Mouse (Mus musculus) liver, embryonic 15.5 days (tissue): Measurements from ENCODE around the gene Kmt5b. TPM values are rescaled to one million over a fixed set of nuclear protein-coding genes. Genes with fewer than 3 reads are reported as not detected.

ENCODE experiments used
- ATAC-seq: fragments of 200-750 bp; cut with Nextera tagmentation; 2 replicates; pipeline ENCODE4 v1.8.0; 2017; ENCODE audit warnings: moderate number of reproducible peaks, mild to moderate bottlenecking, moderate library complexity; ENCODE audit not compliant: insufficient read depth
- H3K27ac ChIP-seq: fragments of 300-500 bp; sonication (generic); replicated peaks from 2 replicates; pipeline ENCODE4 v1.5.1; 2015; ENCODE audit warnings: mild to moderate bottlenecking, inconsistent platforms
- H3K27me3 ChIP-seq: fragments of 300-500 bp; sonication (generic); 2 replicates; pipeline ENCODE4 v1.6.1; 2015; ENCODE audit warnings: mild to moderate bottlenecking, inconsistent platforms
- H3K36me3 ChIP-seq: fragments of 300-500 bp; sonication (generic); replicated peaks from 2 replicates; pipeline ENCODE4 v1.6.1; 2015; ENCODE audit warnings: moderate library complexity, mild to moderate bottlenecking, inconsistent platforms
- H3K4me1 ChIP-seq: fragments of 300-500 bp; sonication (generic); replicated peaks from 2 replicates; pipeline ENCODE4 v1.6.1; 2015; ENCODE audit warnings: inconsistent platforms
- H3K4me2 ChIP-seq: fragments of 300-500 bp; sonication (generic); 2 replicates; pipeline ENCODE4 v1.6.1; 2015; ENCODE audit warnings: moderate library complexity, mild to moderate bottlenecking, inconsistent platforms
- H3K4me3 ChIP-seq: fragments of 300-500 bp; sonication (generic); replicated peaks from 2 replicates; pipeline ENCODE4 v1.5.1; 2015; ENCODE audit warnings: mild to moderate bottlenecking, inconsistent platforms
- H3K9ac ChIP-seq: fragments of 300-500 bp; sonication (generic); 2 replicates; pipeline ENCODE4 v1.6.1; 2015; ENCODE audit warnings: moderate library complexity, mild to moderate bottlenecking, inconsistent platforms
- H3K9me3 ChIP-seq: fragments of 300-500 bp; sonication (generic); replicated peaks from 2 replicates; pipeline ENCODE4 v1.6.1; 2016; ENCODE audit warnings: inconsistent platforms
- WGBS: fragments of 180-500 bp; shearing (Covaris S2); methylation state at CpG from one replicate; pipeline ENCODE4 v1.1.7; 2015; ENCODE audit warnings: mixed read lengths; ENCODE audit not compliant: insufficient replicate concordance; 5-methylcytosine and 5-hydroxymethylcytosine counted together
- polyA plus RNA-seq: library from polyadenylated mRNA; unstranded; fragments of >200 nt; fragmentation: Nextera tagmentation; extraction: Ambion mirVana; gene quantifications from 2 replicates; pipeline ENCODE4 v1.2.1, GENCODE M21; 2015

The Kmt5b gene
- polyA plus RNA-seq: 6.1 and 6.6 TPM in 2 replicates

GRCm38 (mm10) chr19:3767276-3767780, at the start of gene Kmt5b:
TSS of gene Kmt5b (plus strand) at chr19:3767421.
- Histone ChIP-seq H3K9me3 (no peaks in the 10 kb centered on the region), H3K27me3 (peaks cover 20% of the 10 kb centered on the region), H3K36me3 (no peaks in the 10 kb centered on the region), H3K27ac (peak within 1 kb of the TSS; percentile 97), H3K9ac (peak within 1 kb of the TSS; percentile 95), H3K4me1 (peaks cover 23% of the 10 kb centered on the region), H3K4me2 (peak within 1 kb of the TSS; percentile 99), H3K4me3 (peak within 1 kb of the TSS; percentile 79)
- no peak for ATAC-seq
- under 1% methylated on average over 39 of the region's 39 CpGs for WGBS

DNA sequence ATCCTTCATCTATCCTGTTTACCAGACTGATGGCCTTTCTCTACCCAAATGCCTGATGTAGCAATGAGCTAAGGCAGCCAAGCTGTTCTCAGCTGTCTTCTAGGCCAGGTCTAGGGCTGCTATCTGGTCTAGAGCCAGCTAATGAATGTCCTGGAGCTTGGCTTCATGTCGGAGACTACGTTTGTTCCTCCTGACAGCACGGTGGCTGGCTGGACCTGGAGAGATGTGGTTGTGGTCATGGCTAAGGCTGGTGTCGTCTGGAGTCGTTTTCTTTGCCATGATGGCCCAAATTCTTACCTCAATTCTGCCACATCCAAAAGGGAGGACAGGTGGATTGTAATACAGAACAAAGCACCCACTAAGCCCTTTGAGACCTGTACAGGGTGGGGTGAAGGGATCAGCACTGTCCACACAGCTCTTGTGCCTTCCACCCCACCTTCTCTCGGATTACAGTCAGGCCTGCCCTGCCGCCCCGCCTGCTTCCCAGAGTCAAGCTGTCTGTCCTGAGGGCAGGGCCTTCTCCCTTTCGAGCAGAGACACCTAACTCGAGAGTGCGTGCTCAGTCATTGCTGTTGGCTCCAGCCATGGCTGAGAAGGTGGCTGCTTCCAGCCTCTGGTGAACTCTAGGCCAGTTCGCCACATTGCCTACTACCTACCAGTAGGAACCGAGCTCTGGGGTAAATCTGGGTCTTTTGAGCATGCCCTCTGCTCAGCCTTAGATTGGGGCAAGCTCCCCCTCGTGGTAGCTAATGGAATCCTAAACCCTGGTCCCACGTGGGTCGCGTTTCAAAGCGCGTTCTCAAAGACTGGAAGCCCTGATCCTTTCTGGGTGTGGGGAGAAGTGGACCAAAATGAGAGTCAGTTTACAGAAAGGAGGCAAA, 48.5 kb upstream of the Kmt5b start:
- 0 out of 2 replicates have a peak overlapping the region, but pooled peaks have one; percentile 41 for H3K27ac ChIP-seq
- peaks cover 28% of the 10 kb centered on the region for H3K36me3 ChIP-seq
- 35% methylated on average over 19 of the region's 19 CpGs for WGBS

GRCm38 (mm10) chr19:3719362-3719891, 47.8 kb upstream of the Kmt5b start:
- H3K27me3 ChIP-seq: no peaks in the 10 kb centered on the region
- H3K4me3 ChIP-seq: peak overlapping the region; percentile 54
- peaks cover 28% of the 10 kb centered on the region for H3K36me3 ChIP-seq
- H3K4me2 ChIP-seq: peak overlapping the region; percentile 87
- under 1% methylated on average over 27 of the region's 27 CpGs for WGBS
- ATAC-seq: peak; percentile 61
- 0 out of 2 replicates have a peak overlapping the region, but pooled peaks have one; percentile 41 for H3K27ac ChIP-seq
- H3K9ac ChIP-seq: peak overlapping the region; percentile 48
- peaks cover 11% of the 10 kb centered on the region for H3K4me1 ChIP-seq
- H3K9me3 ChIP-seq: no peaks in the 10 kb centered on the region

More for the DNA sequence above, 48.5 kb upstream of the Kmt5b start:
- peak overlapping the region; percentile 87 for H3K4me2 ChIP-seq
- ATAC-seq: peak; percentile 64
- H3K4me3 ChIP-seq: peak overlapping the region; percentile 54
- no peaks in the 10 kb centered on the region for H3K27me3 ChIP-seq
- no peaks in the 10 kb centered on the region for H3K9me3 ChIP-seq
- peaks cover 12% of the 10 kb centered on the region for H3K4me1 ChIP-seq
- peak overlapping the region; percentile 48 for H3K9ac ChIP-seq

DNA sequence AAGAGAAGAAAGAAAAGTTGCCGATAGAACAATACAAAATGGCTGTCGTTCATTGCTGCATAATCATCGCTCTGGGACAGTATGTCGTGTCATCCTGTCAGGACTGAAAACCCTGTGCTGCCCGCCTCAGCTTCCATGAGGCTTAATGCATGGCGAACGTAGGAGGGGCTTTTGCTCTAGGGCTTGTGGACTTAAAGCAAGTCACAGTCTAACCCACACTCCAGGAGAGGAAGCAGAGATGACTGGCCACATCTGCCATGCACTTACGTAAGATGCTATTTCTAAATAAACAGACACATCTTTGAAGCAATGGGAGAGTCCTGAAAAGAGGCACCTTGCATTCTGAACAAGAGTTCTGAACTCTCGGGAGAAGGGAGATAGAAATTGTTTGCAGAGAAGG, 44.1 kb upstream of the Kmt5b start:
- no peaks in the 10 kb centered on the region for H3K27me3 ChIP-seq
- WGBS: 69% methylated on average over 9 of the region's 9 CpGs
- H3K9me3 ChIP-seq: no peaks in the 10 kb centered on the region
- H3K4me1 ChIP-seq: peaks cover 11% of the 10 kb centered on the region
- no peaks in the 10 kb centered on the region for H3K36me3 ChIP-seq
- H3K27ac ChIP-seq: no peak overlapping the region
- no peak for ATAC-seq
- H3K4me3 ChIP-seq: no peak overlapping the region
- no peak overlapping the region for H3K9ac ChIP-seq
- no peak overlapping the region for H3K4me2 ChIP-seq

DNA sequence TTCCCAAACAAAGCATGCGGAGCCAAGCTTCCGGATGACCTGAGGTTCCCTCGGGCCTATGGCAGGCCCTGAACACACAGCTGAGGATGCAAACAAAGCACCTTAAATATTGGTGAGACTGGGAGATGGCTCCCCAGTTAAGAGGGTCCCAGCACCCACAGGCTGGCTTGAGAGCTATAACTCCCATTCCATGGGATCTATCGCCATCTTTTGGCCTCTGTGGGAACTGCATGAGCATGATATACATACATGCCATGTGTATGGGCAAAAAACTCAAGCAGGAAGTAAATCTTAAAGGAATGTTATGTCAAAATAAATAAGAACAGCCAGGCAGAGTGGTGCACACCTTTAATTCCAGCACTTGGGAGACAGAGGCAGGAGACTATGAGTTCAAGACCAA, 43.3 kb upstream of the Kmt5b start:
- no peak overlapping the region for H3K4me2 ChIP-seq
- H3K27ac ChIP-seq: no peak overlapping the region
- ATAC-seq: no peak
- H3K27me3 ChIP-seq: no peaks in the 10 kb centered on the region
- no peaks in the 10 kb centered on the region for H3K9me3 ChIP-seq
- H3K36me3 ChIP-seq: no peaks in the 10 kb centered on the region
- H3K4me3 ChIP-seq: no peak overlapping the region
- 67% methylated on average over 4 of the region's 4 CpGs for WGBS
- H3K4me1 ChIP-seq: peaks cover 8% of the 10 kb centered on the region
- H3K9ac ChIP-seq: no peak overlapping the region

DNA sequence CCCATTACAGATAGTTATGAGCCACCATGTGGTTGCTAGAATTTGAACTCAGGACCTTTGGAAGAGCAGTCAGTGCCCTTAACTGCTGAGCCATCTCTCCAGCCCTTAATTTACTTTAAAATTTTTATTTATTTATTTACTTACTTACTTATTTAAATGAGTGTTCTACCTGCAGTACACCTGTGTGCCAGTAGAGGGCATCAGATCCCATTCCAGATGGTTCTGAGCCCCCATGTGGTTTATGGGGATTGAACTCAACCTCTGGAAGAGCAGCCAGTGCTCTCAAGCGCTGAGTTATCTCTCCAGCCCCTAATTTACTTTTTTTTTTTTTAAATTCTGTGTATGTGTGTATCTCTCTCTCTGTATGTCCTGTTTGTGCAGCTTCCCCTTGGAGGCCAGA, 42.4 kb upstream of the Kmt5b start:
- no peak for ATAC-seq
- Histone ChIP-seq H3K27ac (no peak overlapping the region), H3K4me3 (no peak overlapping the region)

GRCm38 (mm10) chr19:3728901-3729300, 38.3 kb upstream of the Kmt5b start:
- Histone ChIP-seq H3K9ac (no peak overlapping the region), H3K36me3 (no peaks in the 10 kb centered on the region), H3K27me3 (no peaks in the 10 kb centered on the region), H3K27ac (no peak overlapping the region), H3K4me2 (no peak overlapping the region), H3K4me3 (no peak overlapping the region), H3K4me1 (no peaks in the 10 kb centered on the region), H3K9me3 (no peaks in the 10 kb centered on the region)
- ATAC-seq: no peak
- WGBS: 44% methylated on average over 2 of the region's 2 CpGs

More for the DNA sequence above, 42.4 kb upstream of the Kmt5b start:
- Histone ChIP-seq H3K9me3 (no peaks in the 10 kb centered on the region), H3K4me2 (no peak overlapping the region), H3K27me3 (no peaks in the 10 kb centered on the region), H3K9ac (no peak overlapping the region), H3K4me1 (no peaks in the 10 kb centered on the region), H3K36me3 (no peaks in the 10 kb centered on the region)
- WGBS: 5% methylated on average over 1 of the region's 1 CpGs

GRCm38 (mm10) chr19:3730781-3731646, 36.2 kb upstream of the Kmt5b start:
- Histone ChIP-seq H3K4me1 (no peaks in the 10 kb centered on the region), H3K9ac (no peak overlapping the region), H3K9me3 (no peaks in the 10 kb centered on the region), H3K4me2 (no peak overlapping the region), H3K27me3 (no peaks in the 10 kb centered on the region), H3K27ac (no peak overlapping the region), H3K4me3 (no peak overlapping the region), H3K36me3 (no peaks in the 10 kb centered on the region)
- ATAC-seq: no peak
- WGBS: 58% methylated on average over 7 of the region's 7 CpGs

DNA sequence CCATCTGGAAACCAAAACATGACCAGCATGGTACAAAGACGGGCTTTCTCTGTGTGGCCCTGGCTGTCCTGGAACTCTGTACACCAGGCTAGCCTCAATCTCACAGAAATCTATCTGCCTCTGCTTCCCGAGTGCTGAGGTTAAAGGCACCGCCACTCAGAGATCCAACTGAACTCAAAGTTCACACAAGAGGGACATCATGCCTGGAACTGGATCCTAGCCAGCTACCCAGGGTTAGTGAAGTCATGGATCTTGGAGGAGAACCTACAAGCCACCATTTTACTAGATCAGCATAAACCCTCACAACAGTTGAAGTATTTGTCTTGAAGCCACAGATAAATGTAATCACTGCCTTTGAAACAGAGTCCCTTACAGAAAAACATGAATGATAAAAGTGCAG, 31.2 kb upstream of the Kmt5b start:
- H3K4me3 ChIP-seq: no peak overlapping the region
- no peak overlapping the region for H3K27ac ChIP-seq
- ATAC-seq: no peak
- H3K4me2 ChIP-seq: no peak overlapping the region
- H3K9ac ChIP-seq: no peak overlapping the region
- H3K27me3 ChIP-seq: no peaks in the 10 kb centered on the region
- no peaks in the 10 kb centered on the region for H3K9me3 ChIP-seq
- 60% methylated on average over 3 of the region's 3 CpGs for WGBS
- no peaks in the 10 kb centered on the region for H3K36me3 ChIP-seq
- H3K4me1 ChIP-seq: no peaks in the 10 kb centered on the region

GRCm38 (mm10) chr19:3739650-3740049, 27.6 kb upstream of the Kmt5b start:
- WGBS: 74% methylated on average over 7 of the region's 7 CpGs
- Histone ChIP-seq H3K9ac (no peak overlapping the region), H3K4me2 (no peak overlapping the region), H3K27ac (no peak overlapping the region), H3K4me3 (no peak overlapping the region), H3K27me3 (no peaks in the 10 kb centered on the region), H3K4me1 (no peaks in the 10 kb centered on the region; the same call in 1 of the 2 replicates), H3K9me3 (no peaks in the 10 kb centered on the region), H3K36me3 (no peaks in the 10 kb centered on the region)
- no peak for ATAC-seq
